Mouse (Mus musculus) 416B (cell line): ENCODE results near the gene Dusp16.
A peak's percentile ranks its signal among the peaks of the same experiment; 100 is the strongest.
"Not testable (repeated sequence)": the region's sequence is repeated elsewhere in the genome, so short reads cannot be mapped to it uniquely, and the experiment has no call there.

Experiments
- DNase-seq: peaks from one replicate; pipeline ENCODE4 v3.0.0; 2011; ENCODE audit warnings: low read depth

Gene Dusp16

GRCm38 (mm10) chr6:134696554-134696953 is 95.9 kb downstream of the Dusp16 start:
- no peak for DNase-seq

- no peak for DNase-seq
Measured at GRCm38 (mm10) chr6:134696146-134696545, 96.3 kb downstream of the Dusp16 start.

GRCm38 (mm10) chr6:134695625-134696024 is 96.8 kb downstream of the Dusp16 start:
- no peak for DNase-seq

DNA sequence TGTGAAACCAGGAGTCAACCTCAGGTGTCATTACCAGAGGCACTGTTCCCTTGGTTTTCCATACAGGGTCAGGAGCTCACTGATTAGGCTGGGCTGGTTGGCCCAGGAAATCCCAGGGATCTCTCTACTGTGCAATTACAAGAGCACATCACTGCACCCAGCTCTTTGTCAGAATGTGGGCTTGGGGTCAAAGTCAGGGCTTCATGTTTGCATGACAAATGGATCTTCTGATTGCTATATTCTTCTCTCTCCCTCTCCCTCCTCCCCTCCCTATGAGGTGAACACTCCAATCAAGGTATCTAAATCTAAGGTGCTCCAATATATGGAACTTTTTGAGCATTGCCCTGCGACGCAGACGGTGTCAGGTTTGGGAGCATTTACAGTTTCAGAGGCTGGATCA is 97.4 kb downstream of the Dusp16 start:
- DNase-seq, result no peak

- no peak for DNase-seq
Measured at GRCm38 (mm10) chr6:134694498-134694897, 97.9 kb downstream of the Dusp16 start.

DNA sequence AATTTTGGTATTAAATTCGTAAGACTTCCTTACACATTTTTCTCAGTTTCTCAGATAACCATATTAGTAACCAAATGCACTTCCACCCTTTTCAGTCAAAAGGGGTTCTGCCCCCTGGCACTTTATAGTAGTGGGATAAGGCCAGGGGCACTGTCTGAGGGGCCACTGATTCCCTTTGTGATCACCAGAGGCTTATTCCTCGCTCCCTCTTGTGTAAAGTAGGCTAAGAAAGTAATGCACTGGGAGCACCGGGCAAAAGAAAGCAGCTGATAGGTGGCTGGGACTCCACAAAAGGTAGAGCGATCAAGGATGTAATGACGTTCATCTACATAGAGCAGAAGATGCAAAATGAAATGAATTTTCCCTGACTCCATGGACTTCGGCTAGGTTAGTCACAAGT is 106.9 kb downstream of the Dusp16 start:
- no peak for DNase-seq

DNA sequence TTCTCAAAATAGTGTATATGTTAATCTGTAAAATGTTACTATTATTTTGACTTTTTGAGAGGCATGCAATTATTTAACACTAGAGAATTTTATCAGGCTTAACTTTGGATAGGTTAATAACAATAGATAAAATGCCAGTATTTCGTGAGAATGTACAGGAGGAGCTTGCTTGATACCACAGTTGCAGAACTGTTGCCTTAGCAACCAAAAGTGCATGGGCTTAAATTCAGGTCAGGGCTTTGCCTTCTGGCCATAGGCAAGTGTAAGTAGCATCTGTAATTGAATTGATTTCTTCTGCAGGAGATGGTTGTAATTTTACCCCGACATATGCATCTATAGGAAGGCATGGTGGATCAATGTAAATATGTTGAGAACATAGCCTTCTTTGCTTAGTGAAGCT is 107.4 kb downstream of the Dusp16 start:
- no peak for DNase-seq

- no peak for DNase-seq
Measured at GRCm38 (mm10) chr6:134684354-134684915, 108.0 kb downstream of the Dusp16 start.

DNA sequence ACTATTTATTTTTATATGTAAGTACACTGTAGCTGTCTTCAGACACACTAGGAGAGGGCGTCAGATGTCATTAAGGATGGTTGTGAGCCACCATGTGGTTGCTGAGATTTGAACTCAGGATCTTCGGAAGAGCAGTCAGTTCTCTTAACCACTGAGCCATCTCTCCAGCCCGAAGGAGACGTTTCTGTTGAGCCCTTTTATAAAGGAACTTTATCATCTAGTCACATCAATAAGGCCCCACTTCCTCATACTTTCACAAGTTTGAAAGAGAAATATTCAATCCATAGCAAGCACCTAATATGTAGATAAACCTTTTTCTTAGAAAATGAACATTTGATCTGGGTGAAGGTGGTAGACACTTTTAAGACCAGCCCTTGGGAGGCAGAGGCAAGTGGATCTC is 113.1 kb downstream of the Dusp16 start:
- not testable (repeated sequence) for DNase-seq

DNA sequence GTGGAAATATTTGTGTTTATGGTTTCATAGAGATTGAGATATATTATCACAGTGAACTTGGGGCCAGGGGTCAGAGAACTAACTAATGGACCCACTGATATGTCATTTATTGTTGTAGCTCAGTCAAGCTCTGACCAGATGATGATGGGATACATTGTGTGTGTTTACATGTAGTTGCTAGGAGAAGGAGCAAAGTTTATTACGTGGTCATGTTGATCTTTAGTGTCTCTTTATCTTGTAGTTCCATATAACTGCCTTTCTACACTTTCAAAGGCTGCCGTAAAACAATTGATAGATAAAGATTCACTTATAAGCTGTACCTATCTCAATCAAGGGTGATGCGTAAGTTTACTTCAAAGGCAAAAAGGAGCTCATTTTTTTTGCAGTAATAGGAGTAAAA is 114.4 kb downstream of the Dusp16 start:
- DNase-seq, result no peak

DNA sequence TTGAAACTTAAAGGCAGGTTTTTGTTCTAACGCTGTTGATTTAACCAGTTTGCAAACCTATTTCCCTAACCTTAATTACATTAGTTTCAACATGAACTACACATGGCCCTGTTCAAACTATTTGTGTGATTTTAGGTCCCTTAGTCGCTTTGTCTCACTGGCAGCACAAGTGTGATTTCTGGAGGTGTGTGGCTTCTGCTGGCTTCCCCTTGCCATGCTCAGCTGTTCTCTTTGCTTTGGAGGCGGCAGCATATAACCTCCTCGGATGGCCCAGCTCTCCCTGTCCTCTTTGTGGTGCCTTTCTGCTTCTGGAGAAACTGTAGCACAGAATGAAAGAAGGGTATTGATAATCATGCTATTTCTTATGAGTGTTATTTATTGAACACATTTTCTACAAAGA is 114.9 kb downstream of the Dusp16 start:
- no peak for DNase-seq

DNA sequence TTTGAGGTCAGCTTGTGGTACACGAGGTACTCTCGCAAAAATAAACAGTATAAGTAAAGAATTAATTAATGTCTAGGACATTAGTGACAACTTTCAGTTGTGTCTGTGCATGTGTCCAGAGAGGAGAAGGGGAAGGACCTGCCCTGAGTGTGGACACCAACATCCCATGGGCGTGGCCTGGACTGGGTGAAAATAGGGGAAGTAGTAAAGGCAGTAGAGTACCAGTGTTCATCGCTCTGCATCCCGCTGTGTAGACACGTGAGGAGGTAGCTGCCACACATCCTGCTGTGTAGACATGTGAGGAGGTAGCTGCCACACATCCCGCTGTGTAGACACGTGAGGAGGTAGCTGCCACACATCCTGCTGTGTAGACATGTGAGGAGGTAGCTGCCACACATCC is 118.7 kb downstream of the Dusp16 start:
- DNase-seq, result peak; percentile 53

DNA sequence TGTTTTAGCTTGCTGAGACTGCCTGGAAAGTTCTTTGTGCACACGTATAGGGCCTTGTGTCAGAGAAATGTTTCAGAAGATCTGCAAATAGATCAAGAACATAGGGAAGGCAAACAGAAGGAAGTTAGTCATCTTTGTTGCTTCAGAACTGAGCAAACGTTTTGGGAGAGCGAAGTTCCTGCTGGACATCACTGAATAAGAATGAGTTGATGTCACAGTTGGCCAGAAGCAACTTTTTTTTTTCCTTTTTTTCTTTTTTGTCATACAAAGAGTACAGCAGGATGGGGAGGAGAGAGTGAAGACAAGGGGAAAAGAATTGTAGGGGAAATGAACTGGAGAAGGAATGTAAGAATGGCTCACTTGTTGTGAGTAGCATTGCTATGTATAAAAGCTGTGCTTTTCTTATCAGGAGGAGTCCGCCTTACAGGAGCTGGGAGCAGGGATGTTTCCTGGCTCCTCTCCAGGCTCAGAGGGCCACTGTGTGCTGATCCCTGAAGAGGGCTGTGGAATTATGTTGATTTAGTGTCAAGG is 121.5 kb downstream of the Dusp16 start:
- DNase-seq, result peak; percentile 79

DNA sequence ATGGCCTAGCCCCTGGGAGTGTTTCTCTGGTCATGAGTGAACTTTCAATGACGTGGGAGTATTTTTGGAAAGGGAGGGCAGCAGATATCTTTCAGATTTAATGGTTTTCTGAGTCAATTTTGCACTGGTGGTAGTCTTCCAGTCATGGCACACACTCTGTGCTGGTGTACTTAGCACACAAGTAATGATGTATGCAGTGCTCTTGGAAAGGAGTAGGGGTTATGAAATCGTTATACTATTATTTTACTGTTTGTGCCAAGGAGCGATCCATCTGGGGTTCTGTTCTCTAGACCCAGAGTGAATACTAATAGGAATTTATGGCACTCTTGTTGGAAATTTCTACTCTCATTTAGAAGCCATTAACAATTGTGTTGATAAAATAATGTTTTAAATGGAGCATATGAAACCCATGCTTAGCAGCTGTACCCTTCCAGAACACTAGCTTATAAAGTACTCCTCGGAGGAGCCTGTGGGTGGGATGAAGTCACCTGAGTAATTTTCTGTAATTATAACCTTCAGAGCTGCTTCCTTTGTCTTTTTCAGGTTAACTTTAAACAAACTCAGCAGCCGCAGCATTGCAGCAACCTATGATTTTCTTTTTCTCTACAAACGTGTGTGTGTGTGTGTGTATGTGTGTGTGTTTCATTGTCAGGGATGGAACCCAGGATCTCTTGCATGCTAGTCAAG is 123.1 kb downstream of the Dusp16 start:
- DNase-seq, result no peak

DNA sequence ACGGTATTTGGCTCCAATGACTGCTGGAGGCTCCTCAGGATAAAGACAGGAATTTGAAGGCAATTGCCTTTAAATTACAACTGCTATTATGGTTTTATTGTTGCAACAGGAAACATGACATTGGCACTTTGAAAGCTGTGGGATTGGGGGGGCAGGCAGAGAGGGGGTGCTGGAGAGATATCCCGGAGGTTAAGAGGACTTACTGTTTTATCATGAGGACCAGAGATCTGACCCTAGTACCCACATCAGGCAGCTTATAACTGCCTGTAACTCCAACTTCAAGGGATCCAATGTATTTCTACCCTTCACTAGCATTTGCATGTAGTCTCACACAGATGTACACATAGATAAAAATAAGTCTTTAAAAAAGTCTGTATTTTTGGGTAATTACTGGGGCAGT is 123.9 kb downstream of the Dusp16 start:
- peak; percentile 65 for DNase-seq

DNA sequence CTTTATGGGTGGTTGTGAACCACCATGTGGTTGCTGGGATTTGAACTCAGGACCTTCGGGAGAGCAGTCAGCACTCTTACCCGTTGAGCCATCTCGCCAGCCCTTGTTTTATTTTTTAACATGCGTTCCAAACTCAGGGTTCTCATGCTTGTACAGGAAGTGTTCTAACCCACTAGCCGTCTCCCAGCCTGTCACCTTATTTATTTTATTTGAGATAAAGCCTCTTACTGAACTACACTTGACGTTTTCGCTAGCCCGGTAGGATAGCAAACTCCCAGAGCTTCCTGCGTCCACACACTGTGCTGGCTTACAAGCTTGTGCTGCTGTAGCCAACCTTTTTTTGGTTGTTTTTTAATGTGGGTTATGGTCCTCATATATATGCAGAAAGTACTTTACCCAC is 126.6 kb downstream of the Dusp16 start:
- DNase-seq, result no peak
